Mouse (Mus musculus): ENCODE data around the gene Flrt1.

DNA sequence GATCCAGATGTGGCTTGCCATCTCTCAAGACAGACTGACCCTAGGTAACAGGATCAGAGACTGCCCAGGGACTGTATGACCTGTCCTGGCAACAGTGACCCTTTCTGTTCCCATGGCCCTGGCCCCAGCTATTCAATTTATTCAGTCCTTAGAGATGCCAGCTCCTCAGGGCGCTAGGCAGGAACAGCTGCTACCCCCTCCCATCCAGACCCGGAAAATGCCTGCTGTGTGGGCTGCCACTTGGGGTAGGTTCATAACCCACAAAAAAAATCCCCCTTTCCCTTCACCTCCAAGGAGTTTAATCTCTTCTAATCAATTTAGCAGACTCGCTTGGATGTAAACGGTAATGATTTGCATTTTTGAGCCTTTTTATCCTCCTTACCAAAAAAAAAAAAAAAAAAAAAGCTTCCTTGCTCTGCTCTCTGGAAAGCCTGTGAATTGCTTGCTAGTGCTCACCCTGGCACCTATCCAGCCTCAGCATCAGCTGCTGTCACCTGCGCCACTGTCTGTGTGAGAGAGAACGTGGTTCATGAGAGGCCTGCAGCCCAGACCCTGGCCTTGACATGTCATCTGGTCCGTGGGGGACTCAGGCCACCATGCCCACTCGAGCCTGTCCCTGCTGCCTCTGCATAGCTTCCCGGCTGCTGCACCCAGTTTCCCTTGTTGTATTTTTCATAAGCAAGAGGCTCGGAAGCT is 15.0 kb downstream of the Flrt1 start:
- TF ChIP-seq POLR2A (IDR thresholded peaks at IDR 0.05; ENCODE audit: insufficient read depth, low read depth, low read length) (no peak), CTCF (IDR thresholded peaks at IDR 0.05; ENCODE audit: insufficient read depth, low read depth, low read length) (no peak)

Measured in olfactory bulb, adult 2 months (tissue).